Mouse (Mus musculus) urinary bladder, postnatal 4 days (tissue): Measurements from ENCODE around the gene Lonp2.

Source experiments
- DNase-seq, 2 experiments: peaks; one replicate each; pipeline ENCODE4 v3.0.0; 2021 to 2022; ENCODE audit warnings: low spot score in 2 of 2

Lonp2 gene

DNA sequence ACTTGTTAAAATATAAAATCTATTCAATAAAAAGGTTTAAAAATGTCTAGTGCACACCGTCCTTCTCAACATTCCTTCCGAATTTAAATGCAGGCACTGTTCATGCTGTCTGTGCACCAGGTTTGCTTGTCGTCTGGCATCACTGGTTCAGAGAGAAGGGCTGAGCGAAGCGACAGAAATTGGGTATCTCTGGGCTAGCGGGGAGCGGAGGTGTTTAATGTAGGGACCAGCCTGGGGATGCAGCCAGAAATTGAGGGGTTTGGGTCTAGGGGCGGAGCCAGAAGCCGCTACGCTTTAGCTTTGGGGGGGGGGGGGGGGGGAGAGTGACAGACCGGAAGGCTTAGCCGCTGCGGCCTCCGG, 312 bp upstream of the Lonp2 start:
- DNase-seq = no peak

DNA sequence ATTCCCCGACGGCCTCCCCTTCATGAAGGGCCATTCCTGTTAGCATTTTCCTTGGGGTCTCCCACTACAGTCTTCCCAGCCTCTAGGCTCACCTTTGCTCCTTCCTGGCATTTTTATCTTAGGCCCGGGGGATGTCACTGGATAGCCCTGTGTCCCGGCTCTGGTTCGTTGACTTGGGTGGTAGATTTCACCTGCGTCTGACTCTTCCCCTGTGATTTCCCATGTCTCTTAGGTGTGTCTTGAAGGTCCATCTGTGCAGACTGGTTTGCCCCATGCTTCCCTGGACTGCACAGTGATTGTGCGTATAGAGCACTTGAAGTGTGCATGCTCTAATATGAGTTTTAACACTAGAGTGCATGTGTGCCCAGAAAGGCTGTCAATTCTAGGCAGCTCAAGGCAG, 1.1 kb downstream of the Lonp2 start:
- DNase-seq = no peak

DNA sequence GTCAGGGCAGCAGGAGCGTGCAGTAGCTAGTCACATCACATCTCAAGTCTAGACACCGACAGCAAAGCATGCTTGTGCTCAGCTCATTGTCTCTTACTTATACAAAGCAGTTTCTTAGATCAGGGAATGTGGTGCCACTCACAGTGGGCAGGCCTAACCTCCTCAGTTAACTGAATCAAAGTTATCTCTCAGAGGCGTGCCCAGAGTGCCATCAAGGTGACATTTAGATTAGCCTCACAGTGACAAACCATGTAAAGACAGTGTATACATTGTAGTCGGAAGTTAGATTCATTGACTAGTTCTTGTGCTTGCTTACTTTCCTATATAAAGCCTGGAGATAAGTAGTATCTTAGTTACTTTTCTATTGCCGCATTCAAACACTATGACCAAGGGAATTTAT, 6.4 kb downstream of the Lonp2 start:
- no peak for DNase-seq

DNA sequence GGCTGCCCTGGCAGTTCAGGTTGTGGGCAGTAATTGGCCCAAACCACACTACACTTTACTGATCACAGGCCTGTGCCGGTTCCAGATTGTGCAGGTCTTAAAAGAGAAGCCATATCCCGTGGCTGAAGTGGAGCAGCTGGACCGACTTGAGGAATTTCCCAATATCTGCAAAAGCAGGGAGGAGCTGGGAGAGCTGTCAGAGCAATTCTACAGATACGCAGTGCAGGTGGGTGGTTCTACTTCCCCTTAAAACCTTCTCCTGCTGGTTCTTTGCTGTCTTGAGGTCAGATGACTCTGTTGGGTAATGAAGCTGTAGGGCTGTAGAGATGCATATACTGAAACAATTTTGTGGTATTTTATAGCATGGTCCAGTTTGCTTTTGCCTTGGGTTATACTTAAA, 7.6 kb downstream of the Lonp2 start:
- DNase-seq = no peak

DNA sequence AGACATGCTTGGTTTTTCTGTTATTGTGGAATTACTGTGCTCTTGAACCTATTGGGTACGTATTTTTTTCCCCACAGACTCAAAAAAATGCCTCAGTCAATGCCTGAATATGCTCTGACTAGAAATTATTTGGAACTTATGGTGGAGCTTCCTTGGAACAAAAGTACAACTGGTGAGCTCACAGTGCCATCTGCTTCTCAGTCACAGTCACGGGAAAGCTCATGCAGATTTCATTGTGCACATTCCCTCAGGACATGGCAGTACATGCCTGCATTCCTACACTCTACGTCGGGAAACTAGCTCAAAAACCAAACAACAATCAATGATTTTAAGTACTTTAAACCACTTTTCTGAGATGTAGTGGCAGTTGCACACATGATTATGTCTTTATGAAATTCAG, 14.0 kb downstream of the Lonp2 start:
- DNase-seq = no peak

DNA sequence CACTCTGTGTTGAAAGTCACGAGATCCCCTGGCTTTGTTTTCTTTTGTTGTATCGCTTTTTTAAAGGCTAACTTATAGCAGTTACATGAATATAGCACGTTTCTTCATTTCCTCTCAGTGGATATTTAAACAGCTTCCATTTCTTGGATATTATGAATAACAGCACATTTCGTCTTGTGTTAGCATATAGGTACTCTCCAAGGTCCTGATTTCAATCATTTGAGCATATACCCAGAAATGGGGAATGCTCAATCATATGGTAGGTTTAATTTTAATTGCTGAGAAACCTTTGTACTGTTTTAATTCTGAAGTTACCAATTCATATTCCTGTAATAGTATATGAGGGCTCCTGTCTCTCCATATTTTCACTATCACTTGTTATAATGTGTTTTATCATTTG, 15.1 kb downstream of the Lonp2 start:
- DNase-seq = no peak

DNA sequence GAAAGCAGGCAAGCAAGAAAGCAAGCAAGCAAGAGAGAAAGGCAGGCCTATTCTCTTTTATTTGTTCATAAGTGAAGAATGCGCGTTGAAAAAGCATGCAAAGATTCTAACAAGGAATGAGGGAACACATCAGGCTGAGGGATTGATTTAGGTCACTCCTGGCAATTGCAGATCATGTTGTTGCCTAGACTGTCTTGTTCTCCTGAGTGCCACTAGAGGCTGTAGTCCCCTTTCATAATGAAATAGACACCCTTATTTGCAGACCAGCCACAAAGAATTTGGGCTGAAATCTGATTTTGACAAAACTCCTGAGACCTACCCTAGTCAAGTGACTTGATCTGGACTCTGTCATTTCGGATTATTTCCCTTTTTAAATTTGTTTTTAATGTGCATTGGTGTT, 18.8 kb downstream of the Lonp2 start:
- DNase-seq = no peak

DNA sequence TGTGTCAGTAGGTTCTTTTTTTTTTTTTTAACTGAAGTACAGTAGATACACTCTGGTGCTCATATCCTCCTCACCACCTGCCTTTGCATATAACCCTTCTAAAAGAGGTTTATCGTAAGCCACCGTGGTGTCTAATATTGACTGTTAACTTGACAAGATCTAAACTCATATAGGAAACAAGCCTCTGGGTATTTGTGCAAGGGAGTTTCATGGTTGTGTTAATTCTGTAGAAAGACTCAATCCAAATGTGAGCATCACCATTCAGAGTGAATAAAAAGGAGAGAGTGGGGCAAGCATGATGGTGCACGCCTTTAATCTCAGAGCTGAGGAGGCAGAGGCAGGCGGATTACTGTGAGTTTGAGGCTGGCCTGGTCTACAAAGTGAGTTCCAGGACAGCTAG, 20.8 kb downstream of the Lonp2 start:
- no peak for DNase-seq

DNA sequence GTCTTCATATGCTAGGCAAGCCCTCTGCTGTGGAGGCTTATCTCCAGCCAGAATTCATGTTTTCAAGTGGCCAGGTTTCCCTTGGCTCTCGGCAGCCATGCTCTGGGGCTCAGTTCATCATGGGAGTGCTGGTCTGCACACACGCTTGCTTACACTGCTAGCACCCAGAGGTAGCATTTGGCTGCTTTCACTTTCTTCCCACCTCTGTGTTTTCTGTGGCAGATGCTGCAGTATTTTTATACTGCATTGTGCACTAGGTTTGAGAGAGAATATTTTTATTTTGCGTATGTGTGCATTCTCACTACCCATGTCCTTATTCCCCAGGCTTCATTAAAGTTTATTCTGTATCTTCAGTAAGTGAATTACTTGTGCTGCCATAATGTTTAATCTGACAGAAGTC, 23.9 kb downstream of the Lonp2 start:
- no peak for DNase-seq

DNA sequence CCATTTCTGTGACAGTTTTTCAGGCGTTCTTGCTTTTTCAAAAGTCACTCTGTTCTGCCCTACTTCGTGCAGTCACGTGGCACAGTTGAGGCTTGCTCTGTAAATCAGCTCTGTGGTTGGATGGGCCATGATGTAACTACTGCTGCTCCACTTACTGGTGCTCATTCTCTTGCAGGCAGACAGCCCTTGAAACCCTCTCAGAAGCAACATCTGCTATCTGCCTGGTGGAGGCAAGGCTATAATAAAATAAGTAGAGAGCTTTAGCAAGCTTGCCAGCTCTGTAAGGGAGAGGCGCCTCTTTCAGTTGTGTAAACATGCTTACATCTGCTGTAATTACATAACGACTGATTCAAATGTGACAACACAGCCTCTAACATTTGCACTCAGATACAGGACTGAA, 27.6 kb downstream of the Lonp2 start:
- DNase-seq = no peak

DNA sequence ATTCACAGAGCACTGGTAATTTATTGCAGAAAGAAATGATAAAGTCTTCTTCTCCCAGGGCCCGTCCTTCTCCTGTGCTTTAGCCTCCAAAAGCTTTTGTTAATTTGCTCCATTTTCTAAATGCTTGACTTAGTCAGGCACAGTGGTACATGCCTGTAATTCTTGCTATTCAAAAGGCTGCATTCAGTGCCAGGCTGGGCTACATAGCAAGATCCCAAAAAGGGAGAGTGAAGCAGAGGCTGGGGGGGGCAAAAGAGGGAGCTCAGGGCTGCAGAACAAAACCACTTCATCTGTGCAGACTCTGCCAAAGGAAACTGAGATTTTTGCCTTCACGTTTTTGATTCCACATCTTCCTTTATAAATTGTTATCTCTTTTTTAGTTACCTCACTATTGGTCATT, 28.7 kb downstream of the Lonp2 start:
- no peak for DNase-seq

DNA sequence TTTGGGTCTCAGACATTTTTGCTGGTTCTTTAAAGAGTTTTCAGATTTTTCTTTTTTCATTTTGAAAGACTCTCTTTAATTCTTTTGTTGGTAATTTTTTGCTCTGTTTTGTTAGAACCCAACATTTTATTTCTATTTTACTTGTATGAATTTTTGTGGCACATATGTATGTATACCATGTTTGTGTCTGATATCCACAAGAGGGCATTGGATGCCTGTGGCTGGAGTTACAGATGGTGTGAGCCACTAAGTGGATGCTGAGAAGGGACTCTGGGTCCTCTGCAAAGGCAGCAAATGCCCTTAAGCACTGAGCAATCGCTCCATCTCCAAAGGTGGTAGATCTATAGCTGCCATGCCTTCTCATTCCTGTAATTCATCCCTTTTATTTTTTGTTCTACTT, 30.7 kb downstream of the Lonp2 start:
- no peak for DNase-seq

DNA sequence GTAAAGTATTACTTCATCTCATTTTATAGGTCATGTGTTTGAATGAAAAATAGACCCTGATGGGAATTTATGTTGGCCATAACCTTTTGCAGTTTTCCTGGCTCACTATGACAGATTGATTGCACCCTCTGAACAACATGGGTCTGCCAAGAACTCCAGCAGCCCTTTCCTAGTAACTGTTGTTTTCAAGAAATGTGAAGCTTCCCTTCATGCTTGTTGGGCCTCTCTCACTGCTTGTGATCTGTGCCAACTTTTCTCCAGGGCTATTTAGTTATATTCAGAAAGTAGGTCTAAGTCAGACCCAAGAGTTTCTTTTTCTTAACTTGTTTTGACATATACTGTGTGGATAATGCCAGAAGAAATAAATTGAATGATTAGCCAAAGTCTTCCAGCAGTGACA, 44.9 kb downstream of the Lonp2 start:
- no peak for DNase-seq

DNA sequence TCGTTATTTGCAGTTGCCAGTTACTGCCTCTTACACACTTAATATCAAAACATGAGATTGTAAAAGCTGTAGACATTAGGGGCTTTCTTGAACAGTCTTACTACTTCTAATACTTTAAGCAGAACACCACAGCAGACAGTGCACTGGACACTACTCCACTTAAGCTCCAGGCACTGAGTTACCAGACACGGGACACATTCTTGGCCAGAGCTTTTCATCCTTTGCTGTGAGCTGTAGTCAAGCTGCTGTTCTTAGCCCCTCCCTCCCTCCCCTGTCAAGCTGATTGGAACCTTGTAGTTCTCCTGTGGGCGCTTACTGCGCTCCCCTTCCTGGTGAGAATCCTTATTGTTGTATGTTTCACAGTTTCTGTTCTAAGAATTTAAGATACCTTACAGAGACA, 45.4 kb downstream of the Lonp2 start:
- DNase-seq = no peak

DNA sequence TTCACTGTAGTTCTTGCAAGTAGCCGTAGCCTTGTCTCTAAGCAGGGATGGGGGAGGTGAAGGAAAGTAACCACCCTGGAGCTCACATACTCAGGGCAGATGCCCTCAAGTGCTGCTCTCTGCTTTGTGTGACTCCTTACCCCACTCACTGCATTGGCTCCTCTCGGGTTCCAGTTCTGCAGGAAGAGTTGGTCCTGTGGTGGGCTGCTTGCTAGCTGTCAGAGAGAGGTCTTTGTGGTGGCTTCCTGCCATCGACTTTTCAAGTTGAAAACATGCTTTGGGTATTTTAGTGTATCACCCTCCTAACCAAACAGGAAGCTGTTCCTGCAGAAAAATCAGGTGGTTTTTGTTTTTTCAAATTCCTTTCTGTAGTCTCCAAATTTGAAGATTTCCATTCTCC, 62.8 kb downstream of the Lonp2 start:
- no peak for DNase-seq

DNA sequence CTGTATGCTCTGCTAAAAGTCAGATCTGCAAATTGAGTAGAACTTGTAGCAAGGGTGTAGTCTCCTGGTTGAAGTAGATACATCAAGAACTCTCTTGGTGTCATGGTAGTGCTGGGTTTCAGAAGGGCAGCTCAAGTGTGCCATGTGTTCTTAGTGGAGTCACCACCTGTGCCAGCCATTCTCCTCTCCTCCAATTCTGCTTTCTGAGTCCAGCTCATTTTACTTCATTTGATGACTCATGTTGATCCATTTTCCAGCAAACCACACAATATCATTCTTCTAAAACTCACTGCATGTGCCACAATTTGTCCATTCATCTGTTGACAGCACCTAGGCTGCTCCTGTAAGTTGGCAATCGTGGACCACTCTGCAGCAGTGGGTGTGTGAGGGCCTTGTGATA, 68.3 kb downstream of the Lonp2 start:
- no peak for DNase-seq

DNA sequence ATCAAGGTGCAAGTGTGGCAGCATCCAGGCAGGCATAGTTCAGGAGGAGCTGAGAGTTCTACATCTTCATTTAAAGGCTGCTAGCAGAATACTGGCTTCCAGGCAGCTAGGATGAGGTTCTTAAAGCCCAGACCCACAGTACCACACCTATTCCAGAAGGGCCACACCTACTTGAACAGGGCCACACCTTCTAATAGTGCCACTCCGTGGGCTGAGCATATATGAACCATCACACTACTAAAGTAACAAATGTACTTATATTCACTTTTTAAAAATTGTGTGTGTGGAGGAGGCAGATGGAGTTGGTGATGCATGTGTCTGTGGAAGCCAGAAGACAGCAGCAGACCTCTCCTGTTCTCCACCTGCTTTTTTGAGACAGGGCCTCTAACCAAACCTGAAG, 70.2 kb downstream of the Lonp2 start:
- no peak for DNase-seq

DNA sequence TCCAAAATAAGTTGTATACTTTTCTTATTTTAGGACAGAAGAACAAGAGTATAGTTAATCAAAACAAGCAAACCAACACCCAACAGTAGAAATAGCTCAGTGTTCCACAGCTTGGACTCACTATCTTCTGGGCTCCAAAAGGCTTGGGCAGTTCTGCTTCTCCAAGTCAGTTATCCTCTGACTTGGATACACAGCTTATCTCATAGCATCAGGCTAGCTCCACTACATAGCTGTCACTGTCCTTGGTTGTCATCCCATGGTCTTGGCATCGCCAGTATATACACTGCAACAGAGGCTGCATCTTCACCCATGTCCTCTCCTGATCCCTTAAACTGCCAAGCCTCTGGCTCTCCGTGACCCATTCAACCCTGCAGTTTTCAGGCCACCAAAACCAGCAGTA, 71.9 kb downstream of the Lonp2 start:
- no peak for DNase-seq

DNA sequence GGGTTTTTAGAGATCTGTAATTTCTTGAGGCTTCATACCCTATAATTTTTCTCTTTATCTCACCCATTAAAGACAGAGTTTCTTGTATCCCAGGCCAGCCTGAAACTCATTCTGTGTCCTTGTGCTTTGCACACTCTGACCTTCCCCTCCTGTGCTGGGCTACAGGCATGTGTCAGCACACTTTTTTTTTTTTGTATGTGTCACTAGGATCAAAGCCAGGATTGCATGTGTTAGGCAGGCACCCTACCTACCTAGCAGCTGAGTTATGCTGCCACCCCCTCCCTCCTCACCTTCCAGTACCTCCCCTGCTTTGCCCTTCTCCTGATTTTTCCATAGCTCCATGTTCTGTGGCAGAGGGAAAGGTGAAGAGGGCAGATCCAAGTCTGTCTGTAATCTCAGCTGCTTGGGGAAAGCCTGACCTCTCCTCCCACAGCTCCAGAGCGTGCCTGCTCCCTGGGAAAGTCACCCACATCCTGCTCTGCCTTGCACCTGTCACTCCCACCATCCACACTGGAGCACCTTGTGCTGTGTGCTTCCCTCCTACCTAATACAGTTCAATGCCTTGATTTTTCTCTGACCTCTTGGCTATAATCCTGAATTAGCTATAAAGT, 75.1 kb downstream of the Lonp2 start:
- no peak for DNase-seq

DNA sequence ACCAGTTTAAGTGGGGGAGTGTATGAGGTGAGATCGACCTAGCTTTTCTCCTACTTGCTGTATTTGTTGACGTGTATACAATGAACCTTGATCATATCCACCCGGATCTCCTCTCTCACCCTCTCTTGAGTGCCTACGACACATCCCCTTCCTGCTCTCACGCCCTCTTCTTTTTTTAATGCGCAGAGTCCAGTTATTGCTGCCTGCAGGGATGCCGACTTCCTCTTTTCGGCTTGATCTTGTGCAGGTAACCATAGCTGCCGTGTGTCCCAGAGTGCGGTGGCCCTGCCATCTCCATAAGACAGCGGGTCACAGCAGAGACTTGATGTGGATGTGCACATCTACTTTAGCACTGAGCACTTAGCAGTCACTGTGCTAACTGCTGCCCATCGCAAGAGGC, 75.6 kb downstream of the Lonp2 start:
- no peak for DNase-seq

DNA sequence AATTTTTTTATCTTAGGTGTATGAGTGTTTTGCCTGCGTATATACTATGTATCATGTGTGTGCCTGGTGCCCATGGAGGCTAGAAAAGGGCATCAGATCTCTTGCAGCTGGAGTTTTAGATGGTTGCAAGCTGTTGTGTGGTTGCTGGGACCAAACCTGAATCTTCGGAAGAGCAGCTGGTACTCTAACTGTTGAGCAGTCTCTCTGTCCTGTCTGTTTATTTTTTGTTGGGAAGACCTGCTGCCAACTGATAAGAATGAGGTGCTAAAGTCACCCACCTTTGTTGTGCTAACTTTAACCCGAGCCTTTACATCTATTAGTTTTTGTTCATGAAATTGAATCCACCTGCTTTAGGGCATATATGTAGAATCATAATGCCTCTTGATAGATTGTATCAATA, 78.6 kb downstream of the Lonp2 start:
- no peak for DNase-seq

DNA sequence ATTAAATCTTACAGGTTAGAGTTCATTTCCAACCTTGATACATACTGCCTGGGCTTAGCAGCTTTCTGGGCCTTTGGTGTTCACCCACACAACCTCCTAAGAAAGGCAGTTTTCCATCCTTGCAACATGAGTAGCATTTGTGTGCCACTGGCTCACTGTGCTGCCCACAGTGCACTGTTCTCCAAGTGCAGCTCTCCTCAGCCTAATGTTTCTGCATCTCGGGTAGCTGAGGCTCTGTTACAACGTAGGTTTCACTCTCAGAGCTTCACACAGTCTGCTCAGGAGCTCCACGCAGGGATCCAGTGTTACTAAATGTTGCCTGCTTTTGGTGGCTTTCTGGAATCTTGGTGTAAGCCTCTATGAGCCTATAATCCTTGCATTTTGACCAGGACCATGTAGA, 81.5 kb downstream of the Lonp2 start:
- DNase-seq = no peak

DNA sequence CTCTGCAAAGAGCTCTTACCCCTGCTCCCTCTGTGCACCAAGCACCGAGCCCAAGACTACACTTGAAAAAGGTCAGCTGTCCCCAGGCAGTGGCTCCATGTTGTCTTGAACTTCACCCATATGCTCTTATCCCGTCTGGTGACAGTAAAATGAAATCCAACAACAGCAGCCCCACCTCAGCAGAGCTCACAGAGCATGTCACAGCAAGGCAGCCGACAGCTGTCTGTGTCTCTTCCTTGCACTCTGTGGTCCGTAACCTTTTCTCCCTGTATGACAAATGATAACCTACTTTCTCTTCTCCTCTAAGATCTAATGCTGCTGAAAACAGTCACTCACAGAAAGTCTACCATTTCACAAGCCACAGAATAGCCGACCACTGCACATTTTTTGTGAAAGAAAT, 82.9 kb downstream of the Lonp2 start:
- no peak for DNase-seq

DNA sequence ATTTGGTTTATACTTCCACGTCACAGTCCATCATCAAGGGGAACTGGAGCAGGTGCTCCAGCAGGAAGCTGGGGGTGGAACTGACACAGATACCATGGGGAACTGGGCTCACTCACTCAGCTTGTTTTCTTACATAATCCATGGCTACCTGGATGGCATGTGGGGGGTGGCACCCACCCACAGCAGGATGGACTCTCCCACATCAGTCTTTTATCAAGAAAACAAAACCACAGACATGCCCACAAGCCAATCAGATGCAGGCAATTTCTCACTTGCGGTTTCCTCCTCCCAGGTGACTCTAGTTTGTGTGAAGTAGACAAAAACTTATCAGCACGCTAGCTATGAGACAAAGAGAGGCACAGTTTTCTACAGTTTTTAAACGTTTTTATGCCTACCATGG, 84.0 kb downstream of the Lonp2 start:
- DNase-seq = no peak

DNA sequence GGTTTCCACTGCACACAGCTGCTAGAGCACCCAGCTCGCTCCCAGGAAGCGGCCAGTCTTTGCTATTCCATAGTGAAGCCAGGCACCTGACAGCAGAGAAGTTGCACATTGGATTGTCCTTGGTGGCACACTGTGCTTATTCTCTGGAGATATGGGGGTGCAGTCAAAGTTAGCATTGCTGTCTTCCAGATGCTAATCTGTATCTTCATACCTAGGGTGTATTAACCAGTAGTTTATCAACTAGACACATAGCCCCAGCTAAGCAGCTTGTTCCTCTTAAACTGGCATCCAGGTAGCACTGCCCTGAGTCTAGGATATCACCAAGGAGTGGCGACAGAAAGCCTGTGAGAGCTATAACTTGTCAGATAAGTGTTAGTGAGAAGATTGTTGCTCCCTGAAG, 88.8 kb downstream of the Lonp2 start:
- DNase-seq = no peak
